Mouse (Mus musculus): ENCODE results near the gene Ppp2r2c.

Ppp2r2c gene

GRCm38 (mm10) chr5:36870916-36871315 is 2.6 kb downstream of the Ppp2r2c start:
- no peak for DNase-seq (ENCODE audit: low spot score)

GRCm38 (mm10) chr5:36875956-36876355 is 7.6 kb downstream of the Ppp2r2c start:
- DNase-seq (ENCODE audit: low spot score): no peak

GRCm38 (mm10) chr5:36876777-36877396 is 8.6 kb downstream of the Ppp2r2c start:
- no peak for DNase-seq (ENCODE audit: low spot score)

GRCm38 (mm10) chr5:36877641-36878040 is 9.3 kb downstream of the Ppp2r2c start:
- DNase-seq (ENCODE audit: low spot score): no peak

GRCm38 (mm10) chr5:36878801-36879200 is 10.5 kb downstream of the Ppp2r2c start:
- no peak for DNase-seq (ENCODE audit: low spot score)

- DNase-seq (ENCODE audit: low spot score): no peak
Measured at GRCm38 (mm10) chr5:36880622-36881021, 12.3 kb downstream of the Ppp2r2c start.

- DNase-seq (ENCODE audit: low spot score): no peak
Measured at GRCm38 (mm10) chr5:36883516-36883915, 15.2 kb downstream of the Ppp2r2c start.

- no peak for DNase-seq (ENCODE audit: low spot score)
Measured at GRCm38 (mm10) chr5:36885067-36885466, 16.8 kb downstream of the Ppp2r2c start.

- no peak for DNase-seq (ENCODE audit: low spot score)
Measured at GRCm38 (mm10) chr5:36885595-36885994, 17.3 kb downstream of the Ppp2r2c start.

GRCm38 (mm10) chr5:36886298-36886697 is 18.0 kb downstream of the Ppp2r2c start:
- no peak for DNase-seq (ENCODE audit: low spot score)

- no peak for DNase-seq (ENCODE audit: low spot score)
Measured at GRCm38 (mm10) chr5:36886852-36887283, 18.6 kb downstream of the Ppp2r2c start.

- no peak for DNase-seq (ENCODE audit: low spot score)
Measured at GRCm38 (mm10) chr5:36887299-36887988, 19.1 kb downstream of the Ppp2r2c start.

- DNase-seq (ENCODE audit: low spot score): no peak
Measured at GRCm38 (mm10) chr5:36888501-36888900, 20.2 kb downstream of the Ppp2r2c start.

GRCm38 (mm10) chr5:36888911-36889310 is 20.6 kb downstream of the Ppp2r2c start:
- DNase-seq (ENCODE audit: low spot score): no peak

- no peak for DNase-seq (ENCODE audit: low spot score)
Measured at GRCm38 (mm10) chr5:36889380-36889886, 21.1 kb downstream of the Ppp2r2c start.

GRCm38 (mm10) chr5:36890794-36891193 is 22.5 kb downstream of the Ppp2r2c start:
- DNase-seq (ENCODE audit: low spot score): no peak

GRCm38 (mm10) chr5:36891793-36892470 is 23.6 kb downstream of the Ppp2r2c start:
- no peak for DNase-seq (ENCODE audit: low spot score)

GRCm38 (mm10) chr5:36893263-36893662 is 24.9 kb downstream of the Ppp2r2c start:
- no peak for DNase-seq (ENCODE audit: low spot score)

- DNase-seq (ENCODE audit: low spot score): no peak
Measured at GRCm38 (mm10) chr5:36894070-36894469, 25.8 kb downstream of the Ppp2r2c start.

GRCm38 (mm10) chr5:36894604-36895368 is 26.5 kb downstream of the Ppp2r2c start:
- DNase-seq (ENCODE audit: low spot score): no peak

- DNase-seq (ENCODE audit: low spot score): no peak
Measured at GRCm38 (mm10) chr5:36895621-36896573, 27.6 kb downstream of the Ppp2r2c start.

All from ovary, postnatal 14 days (tissue).